Mouse (Mus musculus): ENCODE results near the gene Plxna2.

GRCm38 (mm10) chr1:194762896-194763295, 144.9 kb downstream of the Plxna2 start:
- TF ChIP-seq CTCF (IDR thresholded peaks at IDR 0.05; ENCODE audit: low read depth) (no peak), EP300 (IDR thresholded peaks at IDR 0.05; ENCODE audit: low read depth) (no peak)
